ENCODE assay signal across 7 mouse cellular contexts in the genomic region with DNA sequence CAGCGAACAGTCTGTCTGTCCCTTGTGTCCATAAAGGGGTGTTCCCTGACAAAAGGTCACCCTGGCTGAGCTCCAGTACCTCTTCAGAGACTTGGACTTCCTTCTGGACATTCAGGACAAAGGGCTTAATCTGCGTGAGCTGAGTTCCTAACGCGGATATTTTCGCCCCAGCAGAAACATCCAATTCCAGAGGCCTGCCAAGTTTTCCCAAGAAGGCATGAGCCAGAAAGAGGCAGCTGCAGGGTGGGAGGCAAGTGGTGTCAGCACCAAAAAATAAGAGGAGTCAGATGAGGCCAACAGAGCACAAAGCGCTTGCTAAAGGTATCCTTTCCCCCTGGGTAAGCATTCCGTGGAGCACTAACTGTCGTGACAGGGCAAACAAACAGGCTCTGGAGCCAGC.
DNase-seq lines count a peak whose midpoint lies in the region; ATAC-seq and TF ChIP-seq lines count a peak whose summit lies in the region.

No protein-coding gene starts in this region.

- no peaks in the 10 kb centered on the region for H3K36me3 ChIP-seq in heart, embryonic 12.5 days

- TF ChIP-seq CTCF in embryonic fibroblast, embryonic 13.5 days (IDR thresholded peaks at IDR 0.05; ENCODE audit: borderline replicate concordance, insufficient read depth, low read length), result no peak

- H3K9ac ChIP-seq in heart, embryonic 12.5 days, result no peak overlapping the region; the same call in 1 of the 2 replicates

- ATAC-seq in heart, embryonic 12.5 days (ENCODE audit: insufficient number of reproducible peaks, low FRiP score), result peak; percentile 48; the same call in 1 of the 2 replicates
- ATAC-seq in inflammation-experienced regulatory T-cells, adult 6 months, result no peak

- no peaks in the 10 kb centered on the region for H3K27me3 ChIP-seq in heart, embryonic 12.5 days (replicated peaks)

- no peak overlapping the region for H3K4me2 ChIP-seq in heart, embryonic 12.5 days

- 25% methylated on average over 8 of the region's 8 CpGs for WGBS in heart, embryonic 12.5 days

- H3K4me1 ChIP-seq in embryonic fibroblast, embryonic 13.5 days (ENCODE audit: control insufficient read depth, insufficient read depth, low read length), result no peaks in the 10 kb centered on the region; the same call in 1 of the 2 replicates
- H3K4me1 ChIP-seq in heart, embryonic 12.5 days (replicated peaks), result peaks cover 37% of the 10 kb centered on the region

- no peak overlapping the region for H3K4me3 ChIP-seq in embryonic fibroblast, embryonic 13.5 days (ENCODE audit: insufficient read depth, low read length)
- no peak overlapping the region for H3K4me3 ChIP-seq in heart, embryonic 12.5 days

- no peaks in the 10 kb centered on the region for H3K9me3 ChIP-seq in heart, embryonic 12.5 days (replicated peaks)

- H3K27ac ChIP-seq in embryonic fibroblast, embryonic 13.5 days (ENCODE audit: insufficient read depth, low read length), result peak overlapping the region; percentile 14; the same call in 1 of the 2 replicates
- H3K27ac ChIP-seq in heart, embryonic 12.5 days (ENCODE audit: poor library complexity, severe bottlenecking), result peak overlapping the region; percentile 57

- no peak for TF ChIP-seq POLR2A in embryonic fibroblast, embryonic 13.5 days (IDR thresholded peaks at IDR 0.05; ENCODE audit: low read depth, low read length)

- peak; percentile 46 for DNase-seq in brain, embryonic 18.5 days (ENCODE audit: low read depth, low spot score)
- peak; percentile 90 for DNase-seq in kidney, postnatal 10 days
- peak; percentile 88 to 93 for DNase-seq in lung, adult 18-20 months
- peak; percentile 70 to 85 for DNase-seq in right cerebral cortex, adult 2 months (ENCODE audit: low spot score in 2 of 2)
